Mouse (Mus musculus) gastrocnemius, postnatal 14 days (tissue): ENCODE measurements around the gene Gm20388. TPM values are rescaled to one million over a fixed set of nuclear protein-coding genes. Genes with fewer than 3 reads are reported as not detected.
A peak's percentile ranks its signal among the peaks of the same experiment; 100 is the strongest.

Experiments
- DNase-seq: peaks from one replicate; pipeline ENCODE4 v3.0.0; 2021; ENCODE audit warnings: mixed read lengths
- intact Hi-C: fragments of 180-260 bp; cut with DNase I; formaldehyde crosslinking; loops from one replicate; pipeline ENCODE4 v1.15.1; 2025; ENCODE audit warnings: low total_unique reads
- total RNA-seq, 2 experiments: library from RNA; stranded (reverse); gene quantifications; 2 replicates each; pipeline ENCODE4 v1.2.3; 2021

Gene Gm20388
- total RNA-seq, 2 experiments from 2014 or later, result 5.6 to 6.0 TPM

DNA sequence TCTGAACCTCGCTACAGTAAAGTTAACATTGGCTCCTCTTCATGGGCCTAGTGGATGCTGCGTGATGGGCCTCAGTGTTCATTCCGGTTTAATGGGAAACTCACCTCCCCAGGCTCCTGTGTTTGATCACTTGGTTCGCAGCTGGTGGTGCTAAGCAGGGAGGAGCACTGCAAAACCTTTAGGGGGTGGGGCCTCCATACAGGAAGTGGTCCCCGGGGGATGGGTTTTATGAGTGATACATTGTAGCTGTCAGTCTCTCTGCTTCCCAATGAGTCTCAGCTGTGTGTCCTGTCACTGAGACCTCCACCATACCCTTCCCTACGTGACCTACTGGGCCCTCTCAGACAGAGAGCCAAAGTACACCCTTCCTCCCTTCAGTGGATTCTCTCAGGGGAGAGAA lies 956.7 kb downstream of the Gm20388 start:
- intact Hi-C loops, result no loop called here

DNA sequence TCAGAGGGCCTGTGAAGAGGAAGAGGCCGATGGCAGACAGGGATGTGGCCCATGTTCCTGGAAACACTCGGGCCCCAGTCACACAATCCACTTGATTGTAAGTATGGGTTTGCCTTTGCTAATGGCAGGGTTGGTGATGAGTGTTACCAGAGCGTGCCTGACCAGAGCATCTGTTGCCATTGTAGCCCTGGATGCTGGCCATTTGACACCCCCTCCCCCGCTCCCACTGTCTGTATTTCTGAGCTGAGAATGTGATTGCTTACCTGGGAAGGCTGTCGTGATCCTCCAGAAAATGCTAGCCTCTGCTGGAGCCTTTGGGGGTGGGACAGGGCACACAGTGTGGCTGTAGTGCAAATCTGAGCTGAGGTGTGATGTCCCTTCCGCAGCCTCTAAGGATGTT lies 962.0 kb downstream of the Gm20388 start:
- intact Hi-C loops, result no loop called here

More for the DNA sequence above, 956.7 kb downstream of the Gm20388 start:
- no peak for DNase-seq

DNA sequence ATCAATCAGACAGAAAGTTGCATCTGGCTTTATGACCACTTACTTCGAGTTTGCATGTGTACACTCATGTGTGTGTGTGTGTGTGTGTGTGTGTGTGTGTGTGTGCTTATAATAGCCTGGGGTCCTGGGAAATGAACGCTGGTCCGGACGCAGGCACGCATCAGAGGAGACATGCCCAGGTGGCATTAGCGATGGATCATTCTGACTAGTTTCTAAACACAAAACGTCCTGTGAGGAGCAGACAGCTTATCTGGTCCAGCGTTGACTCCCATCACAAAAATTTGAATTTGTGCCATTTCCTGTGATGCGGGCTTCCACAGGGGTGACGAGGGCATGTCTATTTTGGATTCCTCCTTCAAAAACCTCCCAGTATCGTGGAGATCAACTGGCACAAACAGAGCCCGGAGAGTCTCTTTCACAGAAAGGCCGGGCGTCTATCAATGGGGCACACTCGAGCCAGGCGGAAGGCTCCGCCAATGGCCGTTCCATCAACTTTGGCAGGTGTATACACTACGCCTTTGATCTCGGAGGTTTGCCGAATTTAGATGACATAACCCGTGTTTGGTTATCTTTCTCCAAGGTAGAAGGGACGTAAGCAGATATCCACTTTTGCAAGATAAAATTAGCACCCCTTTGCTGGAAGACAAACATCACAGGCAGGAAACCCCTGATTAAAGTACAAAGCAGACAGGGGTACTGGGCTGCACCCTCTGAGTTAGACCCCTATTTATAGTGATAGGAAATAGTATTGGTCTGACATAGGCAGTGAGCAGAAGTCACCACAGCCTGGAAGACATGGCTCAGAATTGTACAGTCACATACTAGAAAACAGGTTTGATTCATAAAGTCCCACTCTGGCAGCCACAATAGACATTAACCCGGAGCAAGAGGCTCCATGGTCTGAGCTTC lies 965.6 kb downstream of the Gm20388 start:
- DNase-seq, result no peak
- intact Hi-C loops, result no loop called here

More for the DNA sequence above, 962.0 kb downstream of the Gm20388 start:
- no peak for DNase-seq

DNA sequence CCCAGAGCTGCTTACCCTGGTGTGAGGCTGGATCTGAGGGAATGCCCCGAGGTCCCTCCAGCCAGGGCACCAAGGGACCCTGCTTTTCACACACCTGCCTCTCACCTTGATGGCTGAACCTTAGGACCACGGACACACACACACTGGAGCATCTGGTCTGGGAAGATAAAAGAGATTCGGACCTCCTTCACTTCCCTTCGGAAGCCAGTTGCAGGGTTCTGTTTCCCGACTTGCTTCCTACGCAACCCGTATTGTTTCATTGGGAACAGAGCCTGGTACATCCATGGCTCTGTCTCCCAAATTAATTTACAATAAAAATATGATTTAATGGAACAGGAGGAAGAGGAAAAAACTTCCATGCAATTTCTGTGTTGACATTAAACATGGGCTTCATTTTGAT lies 966.4 kb downstream of the Gm20388 start:
- DNase-seq, result no peak
- intact Hi-C loops, result no loop called here

DNA sequence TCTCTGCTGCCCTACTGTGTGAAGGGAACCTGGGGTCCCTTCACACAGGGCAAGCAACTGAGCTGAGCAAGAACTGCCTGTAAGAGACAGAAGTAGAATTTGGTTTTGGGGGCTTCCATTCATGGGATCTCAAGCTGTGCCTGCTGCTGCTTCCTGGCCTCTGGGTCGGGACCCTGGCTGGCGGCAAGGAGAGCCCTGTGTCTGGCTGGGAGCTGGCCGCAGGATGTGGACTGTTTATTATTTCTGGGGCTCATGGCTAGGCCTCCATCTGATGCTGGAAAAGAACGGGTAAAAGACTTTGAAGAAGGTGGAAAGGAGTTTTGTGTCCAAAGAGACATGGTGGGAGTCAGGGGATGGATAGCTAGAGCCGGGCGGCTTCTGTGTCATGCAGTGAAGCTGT lies 969.3 kb downstream of the Gm20388 start:
- intact Hi-C loops, result no loop called here

DNA sequence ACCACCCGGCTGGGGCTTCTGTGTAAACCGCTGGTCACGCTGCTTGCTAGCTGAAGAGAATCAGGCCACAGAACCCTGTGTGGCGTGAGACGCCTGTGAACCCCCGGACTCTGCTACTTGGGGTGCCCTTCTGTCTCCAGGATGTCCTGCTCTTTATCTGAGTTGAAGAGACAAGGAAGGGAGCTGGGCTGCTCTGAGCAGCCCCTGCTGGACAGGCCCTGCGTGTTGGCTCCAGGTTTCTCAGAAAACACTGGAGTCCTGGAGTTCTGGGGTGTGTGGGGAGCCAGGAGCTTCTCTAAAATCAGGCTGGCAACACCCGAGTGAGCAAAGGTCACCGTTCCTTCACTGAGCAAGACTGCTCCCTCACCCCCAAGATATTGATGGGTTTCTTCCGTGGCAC lies 971.0 kb downstream of the Gm20388 start:
- DNase-seq, result no peak
- intact Hi-C loops, result no loop called here

More for the DNA sequence above, 969.3 kb downstream of the Gm20388 start:
- no peak for DNase-seq

DNA sequence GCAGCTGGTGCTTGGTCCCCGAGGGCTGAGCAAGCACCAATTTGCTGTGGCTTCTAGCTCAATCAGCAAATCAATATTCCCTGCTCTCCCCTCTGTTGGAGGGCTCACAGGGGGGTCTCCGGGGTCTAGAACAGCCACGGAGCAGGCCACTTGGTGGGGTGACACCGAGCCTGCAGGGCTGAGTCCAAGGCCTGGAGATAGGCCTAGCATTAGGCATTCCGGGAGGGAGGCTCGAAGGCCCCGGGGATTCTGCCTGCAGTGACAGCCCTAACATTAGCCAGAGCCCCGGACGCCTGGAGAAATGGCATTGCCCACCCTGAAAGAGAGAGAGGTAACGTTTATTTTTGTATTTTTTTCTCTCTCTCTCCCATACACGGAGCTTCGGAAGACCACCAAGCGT lies 972.0 kb downstream of the Gm20388 start:
- intact Hi-C loops, result no loop called here
- no peak for DNase-seq

DNA sequence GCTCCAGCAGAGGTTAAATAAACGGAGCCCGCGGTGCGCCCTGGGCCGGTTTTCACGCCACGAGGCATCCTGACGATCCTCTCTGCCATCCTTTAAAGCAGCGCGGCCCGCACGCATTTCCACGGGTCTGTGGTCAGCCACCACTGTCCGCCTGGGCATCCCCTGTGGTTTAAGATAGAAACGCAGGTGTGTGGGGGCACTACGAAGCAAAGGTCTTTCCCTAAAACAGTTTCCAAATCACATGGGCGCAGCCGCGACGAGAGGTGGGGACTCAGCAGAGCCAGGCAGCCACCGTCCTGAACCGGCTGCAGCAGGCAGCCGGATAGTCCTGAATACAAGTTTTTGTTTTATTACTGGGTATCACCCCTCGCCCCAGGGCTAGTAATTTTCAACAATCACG lies 972.7 kb downstream of the Gm20388 start:
- no peak for DNase-seq
- intact Hi-C loops, result no loop called here

DNA sequence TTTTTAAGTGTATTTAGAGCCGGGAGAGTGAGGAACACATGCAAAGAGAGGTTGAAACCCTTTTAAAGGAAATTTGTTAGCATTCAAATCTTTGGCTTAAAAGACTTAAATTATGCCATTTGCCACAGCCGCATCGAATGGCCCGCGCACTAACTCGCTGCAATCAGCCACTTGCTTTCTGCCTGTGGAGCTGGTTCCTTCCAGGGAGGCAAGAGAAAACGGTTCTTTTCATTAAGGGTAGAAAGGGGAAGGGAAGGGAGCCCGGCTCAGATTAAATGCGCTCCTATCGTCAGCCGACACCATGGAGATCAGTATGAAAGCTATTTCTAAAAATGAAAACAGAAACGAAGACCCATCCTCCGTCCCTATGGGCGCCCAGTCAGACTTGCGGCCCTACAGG lies 973.2 kb downstream of the Gm20388 start:
- no peak for DNase-seq
- intact Hi-C loops, result no loop called here

DNA sequence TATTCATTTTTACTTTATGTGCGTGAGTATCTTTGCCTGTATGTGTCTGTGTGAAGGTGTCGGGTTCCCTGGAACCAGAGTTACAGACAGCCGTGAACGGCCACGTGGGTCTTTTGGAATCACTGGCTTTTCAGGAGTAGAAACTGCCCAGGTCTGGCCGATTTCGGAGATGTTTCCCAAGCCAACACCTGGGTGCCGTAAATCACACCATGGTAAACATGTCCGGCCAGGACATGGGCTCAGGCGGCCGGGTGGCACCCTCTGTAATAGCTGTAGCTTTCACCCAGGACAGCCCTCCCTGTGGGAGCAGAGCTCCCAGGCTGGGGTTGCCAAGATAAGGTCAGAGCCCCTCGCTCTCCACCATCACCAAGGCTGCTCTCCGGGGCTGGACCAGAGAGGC lies 974.2 kb downstream of the Gm20388 start:
- DNase-seq, result no peak
- intact Hi-C loops, result no loop called here

DNA sequence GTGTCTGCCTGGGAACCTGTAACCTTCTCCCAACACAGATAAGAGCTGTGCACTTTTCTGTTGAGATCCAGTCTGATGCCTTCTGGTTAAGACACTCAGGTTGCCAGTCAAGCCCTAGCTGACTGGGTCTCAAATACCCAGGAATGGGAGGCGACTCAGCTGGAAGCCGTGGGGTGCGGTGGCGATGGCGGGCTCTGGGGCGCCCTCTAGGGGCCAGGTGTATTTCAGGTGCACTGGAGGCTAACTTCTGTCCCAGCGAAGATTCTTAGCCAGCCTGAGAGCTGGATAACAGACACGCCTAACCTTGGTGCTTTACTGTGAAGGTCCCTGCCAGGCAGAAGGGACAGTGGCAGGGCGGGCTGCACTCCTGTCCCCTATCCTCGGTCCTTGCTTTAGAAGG lies 976.6 kb downstream of the Gm20388 start:
- intact Hi-C loops, result no loop called here
- DNase-seq, result no peak

DNA sequence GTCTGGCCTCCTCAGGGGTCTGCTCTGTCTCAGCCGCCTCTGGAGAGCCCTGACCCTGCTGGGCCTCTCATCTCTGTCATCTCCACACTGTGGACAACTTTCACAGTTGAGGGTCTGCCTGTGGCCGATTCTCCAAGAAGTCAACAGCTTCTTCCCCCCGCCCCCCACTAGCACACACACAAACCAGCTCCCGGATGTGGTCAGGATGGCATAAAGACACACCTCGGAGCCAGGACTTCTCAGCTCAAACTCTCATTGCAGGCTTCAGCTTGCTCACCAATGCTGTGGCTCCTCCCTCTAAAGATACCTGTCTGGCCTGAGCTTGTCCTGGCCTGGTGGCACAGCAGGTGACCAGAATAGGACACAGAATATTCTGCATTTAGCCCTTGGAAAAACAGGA lies 977.4 kb downstream of the Gm20388 start:
- intact Hi-C loops, result no loop called here
- no peak for DNase-seq

DNA sequence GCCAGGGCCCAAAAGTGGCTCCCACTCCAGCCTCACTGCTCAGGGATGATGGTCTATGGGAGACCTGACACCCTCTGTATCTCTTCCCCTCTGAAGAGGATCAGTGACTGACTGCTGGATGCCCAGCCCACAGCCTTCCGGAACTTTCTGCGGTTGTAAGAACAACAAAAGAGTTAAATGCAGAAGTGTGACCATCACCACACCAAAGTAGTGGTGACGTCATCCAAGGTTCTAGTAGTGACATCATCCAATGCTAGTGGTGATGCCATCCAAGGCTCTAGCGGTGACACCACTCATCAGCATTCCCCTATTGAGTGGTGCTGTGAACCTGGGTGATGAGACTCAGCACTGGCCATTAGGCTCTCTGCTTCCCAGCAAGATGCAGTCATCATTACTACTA lies 978.5 kb downstream of the Gm20388 start:
- no peak for DNase-seq
- intact Hi-C loops, result no loop called here

DNA sequence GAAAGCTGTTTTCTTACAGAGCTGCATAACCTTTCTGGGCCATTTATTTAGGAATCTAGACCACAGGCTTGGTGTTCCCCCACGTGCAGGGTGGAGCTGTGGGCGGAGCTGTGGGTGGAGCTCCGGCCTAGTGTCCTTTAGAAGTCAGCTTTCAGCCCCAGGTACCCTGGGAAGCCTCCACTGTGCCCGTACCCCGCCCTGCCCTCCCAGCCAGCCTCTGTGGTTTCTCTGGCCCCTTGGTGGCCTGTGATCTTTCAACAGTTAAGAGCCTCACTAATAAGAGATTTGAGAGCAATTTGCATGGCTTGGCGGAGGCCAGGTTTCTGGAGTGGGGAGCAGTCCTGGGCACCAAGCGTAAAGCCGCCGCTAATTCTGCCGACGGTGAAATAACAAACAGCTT lies 979.4 kb downstream of the Gm20388 start:
- intact Hi-C loops, result no loop called here
- DNase-seq, result no peak

DNA sequence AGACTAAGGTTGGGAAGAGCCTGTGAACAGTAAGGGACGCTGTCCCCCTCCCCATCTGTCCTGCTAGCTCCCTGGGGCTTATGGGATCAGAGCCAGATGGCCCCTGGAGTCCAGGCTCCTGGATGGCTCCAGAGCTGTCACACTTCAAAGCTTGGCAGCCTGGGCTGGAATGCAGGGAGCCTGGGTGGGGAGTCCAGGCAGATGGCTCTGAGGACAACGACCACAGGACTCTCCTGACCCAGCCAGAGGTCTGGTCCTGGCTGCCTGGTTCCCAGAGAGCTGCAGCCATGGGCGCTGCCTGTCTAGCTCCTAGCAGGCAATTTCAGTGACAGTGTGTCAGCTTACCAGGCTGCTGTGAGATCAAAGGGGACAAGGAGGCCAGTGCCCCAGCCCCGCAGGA lies 984.4 kb downstream of the Gm20388 start:
- DNase-seq, result no peak
- intact Hi-C loops, result no loop called here

DNA sequence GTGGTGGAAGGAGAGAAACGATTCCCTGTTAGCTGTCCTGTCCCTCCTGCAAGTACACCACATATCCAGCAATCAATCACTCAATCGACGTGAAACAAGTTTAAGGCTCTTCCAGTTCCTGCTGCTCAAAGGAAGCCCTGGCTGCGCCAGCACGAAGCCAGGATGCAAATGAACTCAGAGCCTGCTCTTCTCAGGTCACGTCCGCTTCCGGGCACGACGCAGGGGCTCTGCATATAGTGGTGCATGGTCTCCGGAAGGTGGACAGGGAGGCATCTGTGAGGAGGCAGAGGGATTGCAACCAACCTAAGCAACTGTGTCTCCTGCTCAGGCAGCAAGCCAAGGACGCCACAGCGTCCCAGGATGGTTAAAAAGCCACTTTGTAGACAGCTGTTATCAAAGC lies 985.0 kb downstream of the Gm20388 start:
- intact Hi-C loops, result no loop called here
- DNase-seq, result no peak

DNA sequence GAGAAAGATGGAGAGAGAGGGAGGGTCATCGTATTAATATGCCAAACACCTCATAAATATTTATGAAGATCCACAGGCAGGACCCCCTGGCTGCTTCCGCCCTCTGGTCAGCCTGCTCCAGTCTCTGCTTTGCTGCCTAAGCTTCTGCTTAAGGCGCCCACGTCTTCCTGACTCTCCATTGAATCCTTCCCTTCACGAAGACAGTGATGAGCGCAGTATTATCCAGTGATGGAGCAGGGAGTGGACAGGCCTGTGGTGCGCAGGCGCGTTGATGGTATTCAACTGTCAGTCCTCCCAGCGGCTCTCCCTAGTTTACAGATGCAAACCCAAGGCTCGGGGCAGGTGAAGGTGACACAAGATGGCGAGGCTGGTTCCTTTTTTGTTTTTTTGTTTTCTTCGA lies 985.6 kb downstream of the Gm20388 start:
- intact Hi-C loops, result no loop called here
- DNase-seq, result no peak

DNA sequence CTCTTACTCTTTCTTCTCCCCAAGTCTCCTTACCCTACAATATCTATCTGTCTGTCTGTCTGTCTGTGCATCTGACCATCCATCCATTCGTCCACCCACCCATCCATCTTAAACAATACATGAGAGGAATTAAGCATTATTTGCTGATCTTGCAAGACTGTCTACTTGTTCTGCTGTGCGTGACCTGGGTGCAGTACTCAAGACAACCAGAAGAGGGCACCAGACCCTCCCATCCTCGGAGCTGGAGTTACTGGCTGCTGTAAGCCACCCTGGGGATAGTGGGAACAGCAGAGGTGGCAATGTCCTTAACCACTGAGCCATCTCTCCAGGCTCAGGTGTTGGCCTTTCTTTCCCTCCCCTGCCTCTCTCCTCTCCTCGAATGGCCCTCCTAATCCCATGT lies 987.4 kb downstream of the Gm20388 start:
- peak; percentile 34 for DNase-seq
- intact Hi-C loops, result no loop called here

DNA sequence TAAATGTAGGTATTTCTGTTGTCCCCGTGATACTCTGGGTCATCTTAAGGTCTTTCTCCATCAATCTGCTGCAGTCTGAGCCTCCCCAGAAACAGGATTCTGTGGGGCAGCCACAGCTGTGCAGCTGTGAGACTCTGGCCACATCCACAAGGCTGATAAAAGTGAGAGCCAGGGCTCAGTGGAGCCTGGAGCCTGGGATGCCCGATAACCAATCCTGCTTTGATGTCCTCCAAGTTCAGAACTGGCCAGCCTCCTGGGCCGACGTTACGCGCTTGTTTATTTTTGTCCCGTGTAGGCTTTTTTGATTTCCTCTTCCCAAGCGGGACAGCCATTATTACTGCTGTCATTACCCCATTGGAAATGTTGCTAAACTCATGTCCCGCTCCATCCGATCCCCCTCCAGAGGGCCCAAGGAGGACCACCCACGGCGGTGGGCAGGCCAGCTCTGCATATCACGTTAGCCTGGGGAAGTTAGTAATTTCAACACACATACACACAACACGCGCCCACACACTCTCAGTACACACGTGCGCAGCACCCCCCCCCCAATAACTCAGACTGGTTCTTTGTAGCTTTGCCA lies 988.3 kb downstream of the Gm20388 start:
- no peak for DNase-seq
- intact Hi-C loops, result no loop called here

DNA sequence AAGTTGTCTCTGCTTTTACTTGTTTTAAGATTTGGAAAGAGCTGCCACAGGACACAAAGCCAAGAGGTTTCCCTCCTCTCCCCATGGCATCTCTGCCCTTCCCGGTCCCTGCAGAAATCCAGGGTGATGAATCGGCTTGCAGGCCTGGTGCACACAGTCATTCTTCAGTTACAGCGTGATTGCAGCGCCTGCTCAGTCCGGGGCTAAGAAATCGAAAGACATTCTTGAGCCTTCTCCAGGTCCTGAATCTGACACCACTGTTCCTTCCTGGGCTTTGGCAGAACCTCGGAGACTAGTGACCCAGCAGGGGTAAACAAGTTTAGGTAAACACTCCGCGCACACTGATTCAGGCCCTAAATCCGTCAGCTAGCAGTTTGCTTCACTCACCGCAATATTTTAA lies 991.7 kb downstream of the Gm20388 start:
- no peak for DNase-seq
- intact Hi-C loops, result loop anchor here (5.0 kb wide), 1 partner anchor 195 kb away; no protein-coding TSS in a partner anchor

DNA sequence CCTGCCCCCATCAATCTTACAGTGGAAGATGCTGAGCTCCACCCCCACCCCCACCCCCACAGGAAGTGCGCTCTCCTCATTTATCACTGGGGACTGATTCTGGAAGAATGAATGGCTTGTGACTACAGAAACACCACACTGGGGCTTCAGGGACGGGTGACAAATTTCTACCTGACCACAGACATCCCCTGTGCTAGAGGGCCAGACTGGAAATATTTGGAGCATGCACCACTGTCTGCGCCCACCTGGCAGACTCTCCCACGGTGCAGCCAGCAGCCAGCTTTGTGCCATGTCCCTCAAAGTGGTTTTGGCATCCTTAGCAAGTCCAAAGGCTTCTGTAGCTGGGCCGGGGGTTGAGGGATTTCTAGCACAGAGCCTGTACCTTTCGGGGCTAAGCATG lies 997.0 kb downstream of the Gm20388 start:
- DNase-seq, result no peak
- intact Hi-C loops, result no loop called here
